Mouse (Mus musculus) intestine, embryonic 14.5 days (tissue): ENCODE measurements around the gene Gm7534. TPM values are rescaled to one million over a fixed set of nuclear protein-coding genes. Genes with fewer than 3 reads are reported as not detected.

Experiments
- ATAC-seq: fragments of 200-750 bp; cut with Nextera tagmentation; replicated peaks from 2 replicates; pipeline ENCODE4 v1.8.0; 2017; ENCODE audit warnings: low read depth, moderate number of reproducible peaks, moderate TSS enrichment, moderate library complexity; ENCODE audit not compliant: low FRiP score, low TSS enrichment
- DNase-seq: peaks from one replicate; pipeline ENCODE4 v3.0.0-alpha.2; 2018; ENCODE audit warnings: low spot score
- H3K27ac ChIP-seq: fragments of 300-500 bp; sonication (generic); 2 replicates; pipeline ENCODE4 v1.5.1; 2014; ENCODE audit warnings: low read depth, mild to moderate bottlenecking, control low read depth
- H3K27me3 ChIP-seq: fragments of 300-500 bp; sonication (generic); replicated peaks from 2 replicates; pipeline ENCODE4 v1.6.1; 2014; ENCODE audit warnings: low read length, control low read depth; ENCODE audit not compliant: control insufficient read depth, insufficient read depth
- H3K36me3 ChIP-seq: fragments of 300-500 bp; sonication (generic); 2 replicates; pipeline ENCODE4 v1.6.1; 2014; ENCODE audit warnings: low read length, control low read depth; ENCODE audit not compliant: control insufficient read depth, insufficient read depth
- H3K4me1 ChIP-seq: fragments of 300-500 bp; sonication (generic); replicated peaks from 2 replicates; pipeline ENCODE4 v1.6.1; 2014; ENCODE audit warnings: low read length, control low read depth, mixed read lengths; ENCODE audit not compliant: control insufficient read depth, insufficient read depth
- H3K4me2 ChIP-seq: fragments of 300-500 bp; sonication (generic); 2 replicates; pipeline ENCODE4 v1.6.1; 2014; ENCODE audit warnings: low read length
- H3K4me3 ChIP-seq: fragments of 300-500 bp; sonication (generic); 2 replicates; pipeline ENCODE4 v1.5.1; 2014; ENCODE audit warnings: low read depth, low read length, control low read depth, mixed read lengths
- H3K9ac ChIP-seq: fragments of 300-500 bp; sonication (generic); 2 replicates; pipeline ENCODE4 v1.6.1; 2014; ENCODE audit warnings: mild to moderate bottlenecking, low read length
- H3K9me3 ChIP-seq: fragments of 300-500 bp; sonication (generic); 2 replicates; pipeline ENCODE4 v1.6.1; 2016; ENCODE audit warnings: low read length, control low read depth; ENCODE audit not compliant: control insufficient read depth
- WGBS: fragments of 180-500 bp; shearing (Covaris S2); extraction: QIAGEN DNeasy Blood & Tissue Kit; methylation state at CpG from one replicate; pipeline ENCODE4 v1.1.7; 2014; 5-methylcytosine and 5-hydroxymethylcytosine counted together
- polyA plus RNA-seq: library from polyadenylated mRNA; unstranded; fragments of >200 nt; fragmentation: Nextera tagmentation; extraction: Ambion mirVana; gene quantifications from 2 replicates; pipeline ENCODE4 v1.2.1, GENCODE M21; 2014

Gm7534 gene
- polyA plus RNA-seq, 1 experiment from 2014 or later, result not detected

DNA sequence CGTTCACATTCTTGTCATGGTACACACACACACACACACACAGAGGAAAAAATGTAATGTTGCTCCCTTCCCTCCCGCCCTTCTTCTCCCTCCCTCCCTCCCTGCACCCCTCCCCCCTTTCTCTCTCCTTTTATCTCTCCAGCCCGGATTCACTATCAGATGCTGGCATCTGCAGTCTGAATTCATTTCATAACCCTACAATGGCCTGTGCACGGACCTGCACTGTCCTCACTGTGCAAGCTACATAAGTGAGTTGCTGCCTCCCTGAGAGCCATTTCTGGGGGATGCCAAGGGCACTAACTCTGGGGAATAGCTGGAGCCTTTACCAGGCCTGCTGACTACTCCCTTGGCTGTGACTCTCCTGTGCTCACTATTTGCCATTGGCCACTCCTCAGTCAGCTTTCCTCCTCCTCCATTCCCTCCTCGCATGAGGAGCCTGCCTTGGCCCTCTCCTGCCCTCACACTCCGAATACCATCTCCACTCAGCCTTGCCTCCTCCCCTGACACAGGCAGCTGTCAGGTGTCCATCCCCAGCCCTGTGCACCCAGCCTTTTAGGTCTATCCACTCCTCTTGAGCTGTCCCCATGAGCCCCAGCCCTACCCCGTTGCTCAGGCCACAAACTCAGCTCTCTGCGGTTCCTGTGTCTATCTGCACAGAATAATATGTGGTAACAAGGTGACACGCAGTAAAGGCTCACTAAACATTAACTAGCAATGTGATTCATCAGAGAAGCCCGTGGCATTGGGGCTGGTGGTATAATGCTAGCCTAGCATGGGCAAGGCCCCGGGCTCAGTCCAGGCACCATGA is 20.2 kb upstream of the Gm7534 start:
- no peak for DNase-seq
- WGBS, result 53% methylated on average over 11 of the region's 11 CpGs
- peak; percentile 75 for ATAC-seq
- Histone ChIP-seq H3K27me3 (no peaks in the 10 kb centered on the region), H3K9me3 (no peaks in the 10 kb centered on the region), H3K36me3 (no peaks in the 10 kb centered on the region), H3K9ac (no peak overlapping the region), H3K4me2 (no peak overlapping the region), H3K27ac (peak overlapping the region; percentile 6), H3K4me3 (no peak overlapping the region), H3K4me1 (no peaks in the 10 kb centered on the region)

DNA sequence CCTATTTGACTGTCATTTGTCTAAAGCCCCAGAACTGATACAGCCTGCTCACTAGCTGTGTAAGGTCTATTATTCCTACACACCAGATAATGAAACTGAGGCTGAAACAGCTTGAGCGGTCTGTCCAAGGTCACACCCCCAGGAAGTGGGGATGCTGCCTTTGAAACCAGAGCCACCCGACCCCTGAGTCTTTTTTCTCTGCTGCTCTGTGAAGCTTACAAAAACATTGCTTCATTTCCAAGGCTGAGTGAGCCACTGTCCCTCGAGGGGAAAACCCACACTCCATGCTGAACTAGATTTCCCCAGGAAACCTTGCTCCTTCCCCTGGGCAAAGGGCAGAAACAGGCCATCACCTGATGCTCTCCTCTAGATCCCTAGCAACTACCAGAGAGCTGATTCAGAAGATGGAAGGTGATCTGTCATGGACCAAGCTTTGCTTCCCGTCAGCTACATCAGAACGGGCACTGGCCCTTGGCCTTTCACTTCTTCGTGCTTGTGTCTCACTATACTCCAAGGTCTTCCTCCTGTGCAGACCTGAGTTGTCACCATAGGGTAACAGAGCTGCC is 3.8 kb upstream of the Gm7534 start:
- Histone ChIP-seq H3K4me3 (no peak overlapping the region), H3K27me3 (no peaks in the 10 kb centered on the region), H3K4me2 (no peak overlapping the region), H3K27ac (no peak overlapping the region), H3K4me1 (no peaks in the 10 kb centered on the region), H3K9me3 (no peaks in the 10 kb centered on the region), H3K36me3 (no peaks in the 10 kb centered on the region), H3K9ac (no peak overlapping the region)
- ATAC-seq (no peak), DNase-seq (no peak)
- WGBS, result 51% methylated on average over 6 of the region's 6 CpGs

- Histone ChIP-seq H3K9ac (no peak overlapping the region), H3K27ac (no peak overlapping the region), H3K27me3 (no peaks in the 10 kb centered on the region), H3K9me3 (no peaks in the 10 kb centered on the region), H3K4me3 (no peak overlapping the region), H3K36me3 (no peaks in the 10 kb centered on the region), H3K4me1 (no peaks in the 10 kb centered on the region), H3K4me2 (no peak overlapping the region)
- ATAC-seq, result no peak
- no peak for DNase-seq
- 87% methylated on average over 17 of the region's 17 CpGs for WGBS
These were observed 614 bp upstream of the Gm7534 start for GRCm38 (mm10) chr4:134203340-134203896.

DNA sequence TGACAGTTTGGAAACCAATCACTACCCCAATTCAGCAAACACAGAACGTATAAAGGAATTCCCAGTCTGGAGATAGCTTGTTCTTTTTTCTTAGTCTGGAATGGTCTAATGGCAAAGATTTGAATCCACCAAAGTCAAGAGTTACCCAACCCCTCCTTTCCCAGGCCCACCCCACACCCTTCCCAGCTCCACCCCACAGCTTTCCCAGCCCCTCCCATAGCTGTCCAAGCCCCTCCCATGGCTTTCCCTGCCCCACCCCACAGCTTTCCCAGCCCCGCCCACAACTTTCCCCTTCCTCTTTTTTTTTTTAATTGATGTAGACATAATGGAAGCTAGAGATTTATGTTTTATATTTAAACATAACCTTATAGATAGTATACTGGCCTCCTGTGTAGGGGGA is 3.4 kb downstream of the Gm7534 start:
- Histone ChIP-seq H3K9me3 (no peaks in the 10 kb centered on the region), H3K4me1 (no peaks in the 10 kb centered on the region), H3K27me3 (no peaks in the 10 kb centered on the region), H3K27ac (no peak overlapping the region), H3K36me3 (no peaks in the 10 kb centered on the region), H3K9ac (no peak overlapping the region), H3K4me2 (no peak overlapping the region), H3K4me3 (no peak overlapping the region)
- ATAC-seq, result no peak
- no peak for DNase-seq
- 57% methylated on average over 2 of the region's 2 CpGs for WGBS

GRCm38 (mm10) chr4:134186268-134186667 is 16.5 kb downstream of the Gm7534 start:
- H3K4me2 ChIP-seq, result peak overlapping the region; percentile 87
- H3K36me3 ChIP-seq, result no peaks in the 10 kb centered on the region
- H3K9ac ChIP-seq, result peak overlapping the region; percentile 46
- WGBS, result under 1% methylated on average over 22 of the region's 22 CpGs
- peak overlapping the region; percentile 86 for H3K27ac ChIP-seq
- H3K27me3 ChIP-seq, result no peaks in the 10 kb centered on the region
- peaks cover 10% of the 10 kb centered on the region for H3K4me1 ChIP-seq
- ATAC-seq (peak; percentile 3; the same call in 1 of the 2 replicates), DNase-seq (no peak)
- H3K4me3 ChIP-seq, result peak overlapping the region; percentile 44
- H3K9me3 ChIP-seq, result no peaks in the 10 kb centered on the region

DNA sequence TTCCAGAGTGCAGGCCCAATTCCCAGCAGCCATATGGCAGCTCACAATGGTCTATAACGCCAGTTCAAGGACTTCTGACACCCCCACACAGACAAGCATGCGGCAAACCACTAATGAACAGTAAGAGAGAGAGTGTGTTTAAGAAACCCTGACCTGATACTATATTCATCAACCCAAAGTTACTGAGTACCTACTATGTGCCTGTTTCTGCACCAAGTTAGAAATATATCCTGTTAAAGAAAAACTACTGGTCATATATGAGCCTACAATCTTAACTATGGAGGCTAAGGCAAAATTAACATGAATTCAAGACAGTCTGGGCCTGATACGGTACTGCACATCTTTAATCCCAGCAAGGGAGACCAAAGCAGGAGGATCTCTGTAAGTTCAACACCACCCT is 17.2 kb downstream of the Gm7534 start:
- Histone ChIP-seq H3K36me3 (no peaks in the 10 kb centered on the region), H3K27me3 (no peaks in the 10 kb centered on the region), H3K27ac (no peak overlapping the region), H3K4me3 (peak overlapping the region; percentile 44), H3K9me3 (no peaks in the 10 kb centered on the region), H3K4me2 (peak overlapping the region; percentile 87), H3K4me1 (peaks cover 10% of the 10 kb centered on the region), H3K9ac (peak overlapping the region; percentile 46; the same call in 1 of the 2 replicates)
- 85% methylated on average over 3 of the region's 3 CpGs for WGBS
- ATAC-seq (no peak), DNase-seq (no peak)

GRCm38 (mm10) chr4:134183711-134184110 is 19.1 kb downstream of the Gm7534 start:
- Histone ChIP-seq H3K4me1 (peaks cover 10% of the 10 kb centered on the region), H3K9ac (no peak overlapping the region), H3K4me3 (no peak overlapping the region), H3K4me2 (no peak overlapping the region), H3K27ac (no peak overlapping the region), H3K9me3 (no peaks in the 10 kb centered on the region), H3K27me3 (no peaks in the 10 kb centered on the region), H3K36me3 (no peaks in the 10 kb centered on the region)
- ATAC-seq (no peak), DNase-seq (no peak)
- WGBS, result 83% methylated on average over 3 of the region's 3 CpGs

DNA sequence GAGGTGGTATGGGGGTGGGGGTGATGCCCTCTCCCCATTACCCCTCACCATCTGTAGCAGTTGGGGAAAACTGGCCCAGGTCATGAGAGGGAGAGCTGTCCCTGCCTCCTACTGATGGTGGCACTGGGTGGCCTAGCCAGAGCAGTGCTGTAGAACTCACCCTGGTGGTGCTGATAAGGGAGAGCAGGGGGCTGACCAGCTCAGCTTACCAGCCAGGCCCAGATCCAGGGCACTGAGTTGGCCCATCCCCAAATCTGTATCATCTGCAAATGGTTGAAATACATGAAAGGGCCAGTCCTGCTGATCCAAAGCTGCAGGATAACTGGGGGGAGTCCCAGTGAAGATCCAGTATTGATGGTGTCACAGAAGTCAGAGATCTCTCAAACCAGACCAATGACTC is 21.0 kb downstream of the Gm7534 start:
- no peak for DNase-seq
- Histone ChIP-seq H3K27ac (no peak overlapping the region), H3K4me3 (no peak overlapping the region), H3K4me2 (no peak overlapping the region), H3K36me3 (no peaks in the 10 kb centered on the region), H3K9me3 (no peaks in the 10 kb centered on the region), H3K4me1 (peaks cover 10% of the 10 kb centered on the region), H3K9ac (no peak overlapping the region), H3K27me3 (no peaks in the 10 kb centered on the region)
- no peak for ATAC-seq
